Mouse (Mus musculus) brown adipose tissue, adult 24 weeks (tissue): ENCODE data around the gene Tlr2. TPM values are rescaled to one million over a fixed set of nuclear protein-coding genes. Genes with fewer than 3 reads are reported as not detected.
A peak's percentile ranks its signal among the peaks of the same experiment; 100 is the strongest.

Experiments
- H3K27ac ChIP-seq: fragments of 200-500 bp; replicated peaks from 2 replicates; pipeline ENCODE4 v1.5.1; 2012; ENCODE audit warnings: low read depth, mild to moderate bottlenecking, low read length
- H3K4me1 ChIP-seq: fragments of 200-500 bp; 2 replicates; pipeline ENCODE4 v1.6.1; 2012; ENCODE audit warnings: low read length, mixed read lengths; ENCODE audit not compliant: control insufficient read depth, insufficient read depth, insufficient read length
- H3K4me3 ChIP-seq: fragments of 200-500 bp; 2 replicates; pipeline ENCODE4 v1.5.1; 2012; ENCODE audit warnings: low read depth, mild to moderate bottlenecking, low read length, moderate library complexity; ENCODE audit not compliant: insufficient read depth
- polyA plus RNA-seq: library from polyadenylated mRNA; stranded (reverse); fragments of >200 nt; gene quantifications from 2 replicates; pipeline ENCODE4 v1.2.4, GENCODE M21; 2012; ENCODE audit not compliant: missing spikeins, insufficient read depth, insufficient read length

The Tlr2 gene
- polyA plus RNA-seq, 1 experiment = 1.3 TPM

- Histone ChIP-seq H3K4me3 (no peak overlapping the region), H3K27ac (no peak overlapping the region), H3K4me1 (peaks cover 8% of the 10 kb centered on the region; the same call in 1 of the 2 replicates)
Observed at GRCm38 (mm10) chr3:83859071-83859470, 17.5 kb upstream of the Tlr2 start.

GRCm38 (mm10) chr3:83857621-83858020 is 16.1 kb upstream of the Tlr2 start:
- peaks cover 7% of the 10 kb centered on the region; the same call in 1 of the 2 replicates for H3K4me1 ChIP-seq
- no peak overlapping the region for H3K27ac ChIP-seq
- H3K4me3 ChIP-seq = no peak overlapping the region

- no peak overlapping the region for H3K27ac ChIP-seq
- no peak overlapping the region for H3K4me3 ChIP-seq
- 0 out of 2 replicates have a peak, but pooled peaks cover 4% of the 10 kb centered on the region for H3K4me1 ChIP-seq
Observed at GRCm38 (mm10) chr3:83855643-83856042, 14.1 kb upstream of the Tlr2 start.

GRCm38 (mm10) chr3:83849341-83849740 is 7.8 kb upstream of the Tlr2 start:
- Histone ChIP-seq H3K4me1 (no peaks in the 10 kb centered on the region), H3K27ac (no peak overlapping the region), H3K4me3 (no peak overlapping the region)

GRCm38 (mm10) chr3:83844766-83845520 is 3.4 kb upstream of the Tlr2 start:
- no peak overlapping the region for H3K4me3 ChIP-seq
- H3K27ac ChIP-seq = no peak overlapping the region
- H3K4me1 ChIP-seq = no peaks in the 10 kb centered on the region

DNA sequence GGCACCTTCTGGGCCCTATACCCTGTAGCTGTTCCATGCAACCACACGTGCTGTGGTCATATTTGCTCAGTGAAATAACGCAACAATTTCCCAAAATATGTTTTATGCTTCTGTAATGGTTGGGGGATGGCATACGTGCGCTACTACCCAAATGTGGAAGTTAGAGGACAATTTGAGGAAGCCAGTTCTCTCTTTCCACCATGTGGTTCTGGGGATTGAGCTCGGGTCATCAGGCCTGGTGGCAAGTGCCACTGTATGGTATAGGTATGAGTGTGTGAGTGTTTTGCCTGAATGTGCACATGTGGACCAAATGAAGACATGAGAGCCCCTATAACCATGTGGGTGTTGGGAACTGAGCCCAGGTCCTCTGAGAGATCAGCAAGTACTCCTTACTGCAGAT is 2.1 kb downstream of the Tlr2 start:
- Histone ChIP-seq H3K4me3 (peak overlapping the region; percentile 31; the same call in 1 of the 2 replicates), H3K27ac (0 out of 2 replicates have a peak overlapping the region, but pooled peaks have one; percentile 8), H3K4me1 (no peaks in the 10 kb centered on the region)

GRCm38 (mm10) chr3:83836685-83837084 is 4.9 kb downstream of the Tlr2 start:
- Histone ChIP-seq H3K4me3 (no peak overlapping the region), H3K27ac (no peak overlapping the region), H3K4me1 (no peaks in the 10 kb centered on the region)

- Histone ChIP-seq H3K27ac (no peak overlapping the region), H3K4me1 (no peaks in the 10 kb centered on the region), H3K4me3 (no peak overlapping the region)
Observed at GRCm38 (mm10) chr3:83828145-83828611, 13.4 kb downstream of the Tlr2 start.

- Histone ChIP-seq H3K4me1 (no peaks in the 10 kb centered on the region), H3K4me3 (no peak overlapping the region), H3K27ac (no peak overlapping the region)
Observed at GRCm38 (mm10) chr3:83827684-83828083, 13.9 kb downstream of the Tlr2 start.

DNA sequence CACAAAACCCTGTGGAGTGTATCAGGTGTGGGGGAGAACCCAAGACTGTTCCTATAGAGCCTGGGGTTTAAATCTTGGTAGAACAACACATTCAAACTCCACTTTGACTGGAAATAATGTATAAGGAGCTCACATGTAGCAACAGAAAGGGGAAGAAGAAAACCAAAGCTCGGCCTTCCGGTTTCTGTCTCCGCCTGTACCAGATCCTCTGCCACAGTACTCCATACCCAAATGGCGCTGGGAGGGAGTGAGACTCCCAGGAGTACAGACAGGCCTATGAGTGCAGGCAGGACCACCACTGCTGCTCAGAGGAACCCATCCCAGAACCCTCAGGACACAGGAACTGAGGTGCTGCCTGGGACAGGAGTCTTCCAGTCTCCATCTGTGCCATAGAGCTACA is 17.8 kb downstream of the Tlr2 start:
- Histone ChIP-seq H3K27ac (no peak overlapping the region), H3K4me3 (no peak overlapping the region), H3K4me1 (no peaks in the 10 kb centered on the region)

DNA sequence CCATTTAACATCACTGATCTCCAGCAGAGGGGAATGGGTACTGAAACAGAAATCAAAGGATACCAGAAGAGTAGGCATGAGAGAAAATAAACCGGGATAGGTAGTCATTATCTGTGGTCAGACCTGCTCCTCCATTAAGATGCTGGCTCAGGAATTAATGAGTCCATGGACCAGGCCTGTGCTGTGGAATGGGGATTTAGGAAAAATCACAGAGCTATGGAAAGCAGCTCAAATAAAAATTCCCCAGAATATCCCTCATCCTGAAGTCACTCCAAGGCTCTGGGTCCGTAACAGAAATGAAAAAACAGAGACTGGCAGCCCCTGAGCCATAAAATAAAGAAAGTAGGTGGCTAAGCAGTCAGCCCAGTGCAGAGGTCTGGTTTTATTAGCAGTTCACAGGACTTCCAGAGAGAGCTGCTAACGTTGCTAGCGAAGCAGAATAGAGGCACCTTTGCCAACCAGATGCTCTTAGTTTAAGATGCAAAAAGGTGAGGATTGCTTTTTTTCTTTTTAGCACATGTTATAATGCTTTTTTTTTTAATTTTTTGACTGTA is 25.1 kb downstream of the Tlr2 start:
- Histone ChIP-seq H3K27ac (no peak overlapping the region), H3K4me1 (no peaks in the 10 kb centered on the region), H3K4me3 (no peak overlapping the region)

- no peak overlapping the region for H3K27ac ChIP-seq
- no peaks in the 10 kb centered on the region for H3K4me1 ChIP-seq
- H3K4me3 ChIP-seq = no peak overlapping the region
Observed at GRCm38 (mm10) chr3:83812863-83813262, 28.7 kb downstream of the Tlr2 start.

DNA sequence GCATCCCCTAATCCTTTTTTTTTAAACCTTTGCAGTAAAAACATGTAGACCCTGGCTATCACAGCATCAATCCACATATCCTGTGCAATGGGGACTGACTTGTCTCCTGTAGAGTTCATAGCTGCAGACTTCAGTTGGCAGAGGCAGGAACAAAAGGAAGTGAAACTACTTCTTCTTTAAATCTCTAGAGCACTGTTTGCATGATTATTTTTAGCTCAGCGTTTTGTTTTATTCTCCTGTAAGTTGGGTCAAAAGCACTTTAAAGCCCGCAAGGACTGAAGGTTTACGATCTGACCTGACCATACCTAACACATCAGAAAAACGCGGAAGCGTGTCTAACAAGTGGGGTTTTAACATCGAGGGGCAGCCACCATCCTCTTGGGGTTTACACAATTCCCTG is 29.6 kb downstream of the Tlr2 start:
- 0 out of 2 replicates have a peak overlapping the region, but pooled peaks have one; percentile 11 for H3K27ac ChIP-seq
- no peak overlapping the region for H3K4me3 ChIP-seq

DNA sequence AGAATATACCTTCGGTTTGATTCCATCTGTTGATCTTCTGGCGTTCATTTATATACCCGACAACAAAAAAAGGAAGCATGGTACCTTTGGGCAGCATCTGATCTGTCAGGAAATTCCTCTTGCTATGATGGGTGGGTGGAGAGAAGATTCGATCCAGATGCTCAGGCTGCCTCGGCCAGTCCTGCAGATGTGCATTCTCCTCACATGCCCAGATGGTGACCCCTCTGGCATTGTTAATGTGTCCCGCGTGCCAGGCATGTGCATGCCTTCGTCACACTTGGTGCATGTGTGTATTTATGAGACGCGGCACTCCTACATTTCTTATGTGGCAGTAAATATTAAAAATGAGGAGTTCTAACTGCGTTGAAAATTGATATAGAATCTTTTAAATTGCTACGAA is 33.1 kb downstream of the Tlr2 start:
- no peak overlapping the region for H3K27ac ChIP-seq
- H3K4me1 ChIP-seq = no peaks in the 10 kb centered on the region
- H3K4me3 ChIP-seq = no peak overlapping the region

More for the DNA sequence above, 29.6 kb downstream of the Tlr2 start:
- no peaks in the 10 kb centered on the region for H3K4me1 ChIP-seq

GRCm38 (mm10) chr3:83801649-83802155 is 39.9 kb downstream of the Tlr2 start:
- H3K27ac ChIP-seq = no peak overlapping the region

GRCm38 (mm10) chr3:83799486-83799885 is 42.1 kb downstream of the Tlr2 start:
- no peak overlapping the region for H3K4me3 ChIP-seq
- H3K4me1 ChIP-seq = no peaks in the 10 kb centered on the region
- no peak overlapping the region for H3K27ac ChIP-seq

More at GRCm38 (mm10) chr3:83801649-83802155, 39.9 kb downstream of the Tlr2 start:
- Histone ChIP-seq H3K4me3 (no peak overlapping the region), H3K4me1 (no peaks in the 10 kb centered on the region)
